Mouse (Mus musculus) liver, adult 2 months (tissue): ENCODE data around the gene Nars2.

Source experiments
- CTCF ChIP-seq: fragments of 200-500 bp; IDR thresholded peaks from 2 replicates; pipeline ENCODE4 v1.5.1; 2011; ENCODE audit warnings: low read depth, low read length, control low read depth
- POLR2A ChIP-seq: fragments of 200-500 bp; IDR thresholded peaks from 2 replicates; pipeline ENCODE4 v1.6.1; 2011; ENCODE audit warnings: low read length, control low read depth; ENCODE audit not compliant: insufficient read depth; ENCODE audit errors: extremely low read depth

- TF ChIP-seq CTCF (no peak), POLR2A (no peak)
These were observed 28.4 kb upstream of the Nars2 start for GRCm38 (mm10) chr7:96922927-96923326.
